Mouse (Mus musculus): Measurements from ENCODE around the gene 4933400A11Rik. TPM values are rescaled to one million over a fixed set of nuclear protein-coding genes. Genes with fewer than 3 reads are reported as not detected.

4933400A11Rik gene
- total and polyA plus RNA-seq, 3 experiments, result not detected

GRCm38 (mm10) chrX:169794831-169795311 is 15.4 kb upstream of the 4933400A11Rik start:
- H3K4me3 ChIP-seq (replicated peaks in 1 of 3; ENCODE audit: low read depth in 2 of 3, low read length in 2 of 3, poor library complexity in 1 of 3), result no peak overlapping the region
- dilution Hi-C loops (cut with MboI; ENCODE audit: extremely low pct_ligation_motif_present, extremely low pct_unique_long_range_greater_than_20kb, low sequenced_read_pairs) (no loop called here), in situ Hi-C loops (cut with MboI; ENCODE audit: low pct_ligation_motif_present, low pct_unique_long_range_greater_than_20kb, low sequenced_read_pairs) (no loop called here)
- H3K9me3 ChIP-seq (replicated peaks; ENCODE audit: low read length), result no peaks in the 10 kb centered on the region
- H3K4me2 ChIP-seq (ENCODE audit: insufficient read depth, low read depth, poor library complexity, severe bottlenecking), result no peak overlapping the region
- H3K27ac ChIP-seq (ENCODE audit: insufficient read depth, low read depth), result no peak overlapping the region
- H3K9ac ChIP-seq (ENCODE audit: insufficient read depth, low read depth), result no peak overlapping the region
- H3K4me1 ChIP-seq (ENCODE audit: control insufficient read depth in 1 of 2, insufficient read depth in 2 of 2), result peaks cover 2 to 6% of the 10 kb centered on the region in 2 experiments; a peak in 2 of 4 replicates
- H3K27me3 ChIP-seq (replicated peaks), result no peaks in the 10 kb centered on the region
- DNase-seq (ENCODE audit: extremely low read depth), result no peak
- no peaks in the 10 kb centered on the region for H3K79me2 ChIP-seq (replicated peaks; ENCODE audit: control insufficient read depth, extremely low read depth, insufficient read depth, poor library complexity, severe bottlenecking)
- H3K36me3 ChIP-seq (replicated peaks in 1 of 2; ENCODE audit: control insufficient read depth in 1 of 2, insufficient read depth in 1 of 2, low read length in 1 of 2), result no peaks in the 10 kb centered on the region
- TF ChIP-seq CTCF (conservative IDR thresholded peaks at IDR 0.05 in 1 of 2, IDR thresholded peaks at IDR 0.05 in 1 of 2; ENCODE audit: low read depth in 2 of 2, low read length in 2 of 2), result no peak
- TF ChIP-seq MEF2A (IDR thresholded peaks at IDR 0.05; ENCODE audit: borderline replicate concordance, low read depth, low read length), result no peak
- TF ChIP-seq JUND (conservative IDR thresholded peaks at IDR 0.05; ENCODE audit: low read depth, low read length), result no peak
- no peak for TF ChIP-seq TCF12 (IDR thresholded peaks at IDR 0.05; ENCODE audit: low read depth, low read length)
- TF ChIP-seq USF2 (conservative IDR thresholded peaks at IDR 0.05; ENCODE audit: low read depth, low read length), result no peak
- no peak for TF ChIP-seq MXI1 (IDR thresholded peaks at IDR 0.05; ENCODE audit: low read depth, low read length)
- no peak for TF ChIP-seq ETS1 (conservative IDR thresholded peaks at IDR 0.05; ENCODE audit: low read depth, low read length)
- no peak for TF ChIP-seq POLR2A (IDR thresholded peaks at IDR 0.05; ENCODE audit: low read depth, low read length)
- no peak for TF ChIP-seq EP300 (IDR thresholded peaks at IDR 0.05; ENCODE audit: low read length)
- TF ChIP-seq RCOR1 (conservative IDR thresholded peaks at IDR 0.05; ENCODE audit: low read depth, low read length), result no peak
- TF ChIP-seq NELFE (IDR thresholded peaks at IDR 0.05; ENCODE audit: low read depth, low read length), result no peak
- TF ChIP-seq SMC3 (IDR thresholded peaks at IDR 0.05; ENCODE audit: low read depth, low read length), result no peak
- TF ChIP-seq KAT2A (IDR thresholded peaks at IDR 0.05; ENCODE audit: insufficient replicate concordance, low read length), result no peak

DNA sequence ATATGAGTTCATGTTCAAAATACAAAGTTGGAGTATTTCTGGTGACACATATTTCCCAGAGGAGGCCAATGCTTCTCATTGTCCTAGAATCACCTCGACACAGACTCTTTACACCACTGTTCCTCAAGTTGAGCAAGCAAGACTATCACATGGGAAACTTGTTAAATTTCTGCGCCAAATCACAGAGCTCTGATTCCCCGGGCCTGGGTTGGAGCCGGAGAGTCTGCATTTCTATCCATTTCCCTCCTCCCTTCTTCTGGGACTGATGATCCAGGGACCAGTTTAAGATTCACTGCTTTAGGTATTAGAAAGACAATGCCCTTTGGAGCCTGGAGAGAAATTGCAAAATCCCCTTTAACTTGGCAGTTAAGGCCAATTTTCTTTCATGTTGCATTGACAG is 15.0 kb upstream of the 4933400A11Rik start:
- dilution Hi-C loops (cut with MboI; ENCODE audit: extremely low pct_ligation_motif_present, extremely low pct_unique_long_range_greater_than_20kb, low sequenced_read_pairs) (no loop called here), in situ Hi-C loops (cut with MboI; ENCODE audit: low pct_ligation_motif_present, low pct_unique_long_range_greater_than_20kb, low sequenced_read_pairs) (no loop called here)
- Histone ChIP-seq H3K36me3 (replicated peaks in 1 of 2; ENCODE audit: control insufficient read depth in 1 of 2, insufficient read depth in 1 of 2, low read length in 1 of 2) (no peaks in the 10 kb centered on the region), H3K79me2 (replicated peaks; ENCODE audit: control insufficient read depth, extremely low read depth, insufficient read depth, poor library complexity, severe bottlenecking) (no peaks in the 10 kb centered on the region), H3K9me3 (replicated peaks; ENCODE audit: low read length) (no peaks in the 10 kb centered on the region), H3K4me2 (ENCODE audit: insufficient read depth, low read depth, poor library complexity, severe bottlenecking) (no peak overlapping the region), H3K4me1 (ENCODE audit: control insufficient read depth in 1 of 2, insufficient read depth in 2 of 2) (peaks cover 2 to 6% of the 10 kb centered on the region in 2 experiments; a peak in 2 of 4 replicates), H3K27me3 (replicated peaks) (no peaks in the 10 kb centered on the region), H3K4me3 (replicated peaks in 1 of 3; ENCODE audit: low read depth in 2 of 3, low read length in 2 of 3, poor library complexity in 1 of 3) (no peak overlapping the region), H3K27ac (ENCODE audit: insufficient read depth, low read depth) (no peak overlapping the region), H3K9ac (ENCODE audit: insufficient read depth, low read depth) (no peak overlapping the region)
- DNase-seq (ENCODE audit: extremely low read depth), result no peak
- TF ChIP-seq USF2 (conservative IDR thresholded peaks at IDR 0.05; ENCODE audit: low read depth, low read length) (no peak), TBP (conservative IDR thresholded peaks at IDR 0.05; ENCODE audit: low read depth, low read length) (no peak), NRF1 (IDR thresholded peaks at IDR 0.05; ENCODE audit: low read depth, low read length) (no peak), BHLHE40 (IDR thresholded peaks at IDR 0.05; ENCODE audit: low read depth, low read length) (no peak), GABPA (IDR thresholded peaks at IDR 0.05; ENCODE audit: insufficient replicate concordance, low read depth, low read length) (no peak), POLR2A (IDR thresholded peaks at IDR 0.05; ENCODE audit: low read depth, low read length) (no peak), ETS1 (conservative IDR thresholded peaks at IDR 0.05; ENCODE audit: low read depth, low read length) (no peak), EP300 (IDR thresholded peaks at IDR 0.05; ENCODE audit: low read length) (no peak), CTCF (conservative IDR thresholded peaks at IDR 0.05 in 1 of 2, IDR thresholded peaks at IDR 0.05 in 1 of 2; ENCODE audit: low read depth in 2 of 2, low read length in 2 of 2) (no peak), RAD21 (IDR thresholded peaks at IDR 0.05; ENCODE audit: low read depth, low read length) (no peak), UBTF (IDR thresholded peaks at IDR 0.05; ENCODE audit: low read depth, low read length) (no peak), JUN (IDR thresholded peaks at IDR 0.05; ENCODE audit: insufficient read depth, low read depth, low read length) (no peak), CHD1 (IDR thresholded peaks at IDR 0.05; ENCODE audit: low read depth, low read length) (no peak), ZNF384 (IDR thresholded peaks at IDR 0.05; ENCODE audit: low read depth, low read length) (no peak), E2F4 (IDR thresholded peaks at IDR 0.05; ENCODE audit: insufficient replicate concordance, low read depth, low read length) (no peak), HCFC1 (IDR thresholded peaks at IDR 0.05; ENCODE audit: low read depth, low read length) (no peak), RCOR1 (conservative IDR thresholded peaks at IDR 0.05; ENCODE audit: low read depth, low read length) (no peak), ELF1 (IDR thresholded peaks at IDR 0.05; ENCODE audit: low read depth, low read length) (no peak), MAZ (IDR thresholded peaks at IDR 0.05; ENCODE audit: low read depth, low read length) (no peak), USF1 (IDR thresholded peaks at IDR 0.05; ENCODE audit: low read depth, low read length) (no peak)
